Mouse (Mus musculus) heart, embryonic 11.5 days (tissue): ENCODE results near the gene Olfr885. TPM values are rescaled to one million over a fixed set of nuclear protein-coding genes. Genes with fewer than 3 reads are reported as not detected.

Experiments
- ATAC-seq: fragments of 200-750 bp; cut with Nextera tagmentation; replicated peaks from 2 replicates; pipeline ENCODE4 v1.8.0; 2017; ENCODE audit warnings: moderate library complexity; ENCODE audit not compliant: insufficient number of reproducible peaks, low FRiP score, low TSS enrichment
- H3K27ac ChIP-seq: fragments of 300-500 bp; sonication (generic); 2 replicates; pipeline ENCODE4 v1.5.1; 2014; ENCODE audit warnings: mild to moderate bottlenecking, low read depth, low read length
- H3K27me3 ChIP-seq: fragments of 300-500 bp; sonication (generic); 2 replicates; pipeline ENCODE4 v1.6.1; 2014; ENCODE audit warnings: mild to moderate bottlenecking, low read length, mixed read lengths; ENCODE audit not compliant: control insufficient read depth, insufficient read depth
- H3K36me3 ChIP-seq: fragments of 300-500 bp; sonication (generic); 2 replicates; pipeline ENCODE4 v1.6.1; 2014; ENCODE audit warnings: mild to moderate bottlenecking, low read length, moderate library complexity, mixed read lengths; ENCODE audit not compliant: control insufficient read depth, insufficient read depth
- H3K4me1 ChIP-seq: fragments of 300-500 bp; sonication (generic); 2 replicates; pipeline ENCODE4 v1.6.1; 2014; ENCODE audit warnings: low read length; ENCODE audit not compliant: control insufficient read depth, insufficient read depth
- H3K4me2 ChIP-seq: fragments of 300-500 bp; sonication (generic); 2 replicates; pipeline ENCODE4 v1.6.1; 2014; ENCODE audit warnings: mild to moderate bottlenecking, moderate library complexity
- H3K4me3 ChIP-seq: fragments of 300-500 bp; sonication (generic); 2 replicates; pipeline ENCODE4 v1.5.1; 2014; ENCODE audit warnings: low read depth, low read length
- H3K9ac ChIP-seq: fragments of 300-500 bp; sonication (generic); 2 replicates; pipeline ENCODE4 v1.6.1; 2014; ENCODE audit warnings: mild to moderate bottlenecking, low read depth, low read length, moderate library complexity
- H3K9me3 ChIP-seq: fragments of 300-500 bp; sonication (generic); replicated peaks from 2 replicates; pipeline ENCODE4 v1.6.1; 2016; ENCODE audit warnings: low read length; ENCODE audit not compliant: control insufficient read depth
- WGBS: fragments of 180-500 bp; shearing (Covaris S2); extraction: QIAGEN DNeasy Blood & Tissue Kit; methylation state at CpG from one replicate; pipeline ENCODE4 v1.1.7; 2014; ENCODE audit not compliant: insufficient replicate concordance; 5-methylcytosine and 5-hydroxymethylcytosine counted together
- polyA plus RNA-seq: library from polyadenylated mRNA; unstranded; fragments of >200 nt; fragmentation: Nextera tagmentation; extraction: Ambion mirVana; gene quantifications from 2 replicates; pipeline ENCODE4 v1.2.1, GENCODE M21; 2014

Olfr885 gene
- polyA plus RNA-seq = not detected in 2 replicates

DNA sequence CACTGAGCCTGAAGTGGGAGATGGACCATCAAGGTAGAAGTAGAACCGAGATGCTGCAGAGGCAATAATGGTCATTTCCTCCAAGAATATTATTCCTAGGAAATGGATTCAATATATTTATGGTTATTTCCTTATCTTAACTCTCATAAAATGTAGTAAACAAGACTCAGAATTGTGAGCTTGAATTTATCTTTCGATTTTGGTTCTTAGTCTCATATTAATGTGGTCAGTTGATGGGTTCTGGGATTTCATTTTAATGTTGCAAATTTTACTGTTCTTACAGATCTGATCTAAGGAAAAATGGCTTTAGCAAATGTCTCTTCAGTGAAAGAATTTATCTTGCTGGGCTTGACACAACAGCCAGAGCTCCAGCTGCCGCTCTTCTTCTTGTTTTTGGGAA, at the start of gene Olfr885:
TSS of gene Olfr885 (plus strand) at position 301 of the 400 bp plus-strand sequence.
- H3K9me3 ChIP-seq = no peaks in the 10 kb centered on the region
- H3K4me1 ChIP-seq = no peaks in the 10 kb centered on the region
- 76% methylated on average over 3 of the region's 3 CpGs for WGBS
- no peak for ATAC-seq
- no peak within 1 kb of the TSS for H3K9ac ChIP-seq
- no peak within 1 kb of the TSS for H3K27ac ChIP-seq
- no peak within 1 kb of the TSS for H3K4me2 ChIP-seq
- H3K36me3 ChIP-seq = no peaks in the 10 kb centered on the region
- no peak within 1 kb of the TSS for H3K4me3 ChIP-seq
- no peaks in the 10 kb centered on the region for H3K27me3 ChIP-seq

GRCm38 (mm10) chr9:38025508-38025907, 35.6 kb upstream of the Olfr885 start, which contains the start of gene Olfr883:
Olfr883 (plus strand) TSS chr9:38025808.
- no peak for ATAC-seq
- H3K4me3 ChIP-seq = no peak within 1 kb of the TSS
- 92% methylated on average over 1 of the region's 1 CpGs for WGBS
- H3K27me3 ChIP-seq = no peaks in the 10 kb centered on the region
- H3K4me1 ChIP-seq = no peaks in the 10 kb centered on the region
- H3K9me3 ChIP-seq = no peaks in the 10 kb centered on the region
- H3K4me2 ChIP-seq = no peak within 1 kb of the TSS
- no peaks in the 10 kb centered on the region for H3K36me3 ChIP-seq
- H3K27ac ChIP-seq = no peak within 1 kb of the TSS
- no peak within 1 kb of the TSS for H3K9ac ChIP-seq

DNA sequence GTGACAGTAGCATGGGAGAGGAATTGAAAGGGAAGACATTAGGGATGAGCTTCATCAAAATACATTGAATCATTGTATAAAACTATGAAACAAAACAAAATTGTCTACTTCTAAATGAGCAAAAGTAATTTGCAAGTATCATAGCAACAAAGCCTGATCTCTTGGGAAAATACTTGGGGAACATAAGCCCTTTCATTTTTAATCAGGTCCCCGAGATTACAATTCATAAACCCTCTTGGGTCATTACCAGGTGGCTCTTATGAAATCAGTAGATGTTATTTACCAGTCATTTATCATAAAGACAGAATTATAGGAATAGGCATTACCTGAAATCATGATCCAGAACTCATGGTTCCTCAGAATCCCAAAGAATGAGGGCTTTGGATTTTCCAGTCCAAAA, 14.9 kb upstream of the Olfr885 start, which contains the start of gene Olfr884:
TSS of gene Olfr884 (plus strand) at position 301 of the 400 bp plus-strand sequence.
- Histone ChIP-seq H3K9ac (no peak within 1 kb of the TSS), H3K27ac (no peak within 1 kb of the TSS), H3K9me3 (no peaks in the 10 kb centered on the region), H3K36me3 (no peaks in the 10 kb centered on the region), H3K4me3 (no peak within 1 kb of the TSS), H3K4me2 (no peak within 1 kb of the TSS), H3K4me1 (no peaks in the 10 kb centered on the region), H3K27me3 (no peaks in the 10 kb centered on the region)
- ATAC-seq = no peak
- 69% methylated on average over 1 of the region's 1 CpGs for WGBS

DNA sequence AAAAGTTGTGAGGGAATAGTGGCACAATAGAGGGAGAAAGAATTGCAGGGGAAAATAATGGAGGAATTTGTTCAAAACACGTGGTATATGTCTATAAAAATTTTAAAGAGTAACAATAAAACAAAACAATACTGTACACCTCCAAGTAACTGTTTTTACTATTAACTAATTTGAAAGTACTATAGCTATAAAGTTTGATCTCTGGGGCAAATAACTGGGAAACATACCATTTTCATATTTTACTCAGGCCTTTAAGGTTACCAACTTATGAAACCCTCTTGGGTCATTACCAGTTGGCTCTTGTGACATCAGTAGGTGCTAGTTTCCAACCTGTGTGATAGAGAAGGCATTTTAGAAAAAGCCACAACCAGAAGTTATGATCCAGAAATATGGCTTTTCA, 22.6 kb downstream of the Olfr885 start, which contains the start of gene Olfr887:
TSS of gene Olfr887 (plus strand) at position 301 of the 400 bp plus-strand sequence.
- Histone ChIP-seq H3K9me3 (no peaks in the 10 kb centered on the region), H3K27ac (no peak within 1 kb of the TSS)
- 69% methylated on average over 1 of the region's 1 CpGs for WGBS

GRCm38 (mm10) chr9:38107828-38108227, 46.7 kb downstream of the Olfr885 start, which contains the start of gene Olfr888:
Olfr888 (plus strand) TSS chr9:38108128.
- ATAC-seq = no peak
- no peaks in the 10 kb centered on the region for H3K36me3 ChIP-seq
- no peaks in the 10 kb centered on the region for H3K27me3 ChIP-seq
- H3K9ac ChIP-seq = no peak within 1 kb of the TSS
- H3K4me2 ChIP-seq = no peak within 1 kb of the TSS
- H3K9me3 ChIP-seq = no peaks in the 10 kb centered on the region
- no peak within 1 kb of the TSS for H3K4me3 ChIP-seq
- 73% methylated on average over 1 of the region's 1 CpGs for WGBS
- H3K27ac ChIP-seq = no peak within 1 kb of the TSS
- no peaks in the 10 kb centered on the region for H3K4me1 ChIP-seq

More for the DNA sequence above, 22.6 kb downstream of the Olfr885 start, which contains the start of gene Olfr887:
- Histone ChIP-seq H3K4me3 (no peak within 1 kb of the TSS), H3K4me2 (no peak within 1 kb of the TSS), H3K9ac (no peak within 1 kb of the TSS), H3K4me1 (no peaks in the 10 kb centered on the region), H3K27me3 (no peaks in the 10 kb centered on the region), H3K36me3 (no peaks in the 10 kb centered on the region)
- no peak for ATAC-seq

Other genes starting within 250 kb of the Olfr885 start
- gene Olfr877, start 207.1 kb upstream of the Olfr885 start, polyA plus RNA-seq = not detected in 2 replicates
- not detected in 2 replicates for gene Olfr145, start 164.6 kb upstream of the Olfr885 start, polyA plus RNA-seq
- not detected in 2 replicates for gene Olfr878, start 143.5 kb upstream of the Olfr885 start, polyA plus RNA-seq
- gene Olfr881, start 69.5 kb upstream of the Olfr885 start, polyA plus RNA-seq = not detected in 2 replicates
- not detected in 2 replicates for gene Olfr883, start 35.5 kb upstream of the Olfr885 start, polyA plus RNA-seq
- not detected in 2 replicates for gene Olfr884, start 14.8 kb upstream of the Olfr885 start, polyA plus RNA-seq
- not detected in 2 replicates for gene Olfr887, start 22.8 kb downstream of the Olfr885 start, polyA plus RNA-seq
- gene Olfr888, start 46.8 kb downstream of the Olfr885 start, polyA plus RNA-seq = not detected in 2 replicates
- gene Olfr889, start 53.9 kb downstream of the Olfr885 start, polyA plus RNA-seq = 0.04 TPM in 1 of 2 replicates, not detected in the other
- gene Olfr890, start 81.2 kb downstream of the Olfr885 start, polyA plus RNA-seq = not detected in 2 replicates
- gene Olfr891, start 119.5 kb downstream of the Olfr885 start, polyA plus RNA-seq = not detected in 2 replicates
- gene Olfr893, start 147.0 kb downstream of the Olfr885 start, polyA plus RNA-seq = not detected in 2 replicates
- not detected in 2 replicates for gene Olfr894, start 156.7 kb downstream of the Olfr885 start, polyA plus RNA-seq
- not detected in 2 replicates for gene Olfr143, start 191.5 kb downstream of the Olfr885 start, polyA plus RNA-seq
- gene Olfr895, start 206.5 kb downstream of the Olfr885 start, polyA plus RNA-seq = not detected in 2 replicates
- gene Olfr896-ps1, start 229.8 kb downstream of the Olfr885 start, polyA plus RNA-seq = not detected in 2 replicates